Mouse (Mus musculus) bone marrow macrophage, adult 2 months (primary cell): ENCODE data around the gene Nacc2.

Experiments used
- CTCF ChIP-seq: IDR thresholded peaks from 2 replicates; pipeline ENCODE4 v1.5.1; 2012; ENCODE audit warnings: low read depth, mild to moderate bottlenecking, low read length, moderate library complexity
- POLR2A ChIP-seq: IDR thresholded peaks from 2 replicates; pipeline ENCODE4 v1.6.1; 2012; ENCODE audit warnings: mild to moderate bottlenecking, low read depth, low read length, borderline replicate concordance

- TF ChIP-seq CTCF: no peak
- TF ChIP-seq POLR2A: no peak
Observed at GRCm38 (mm10) chr2:26099260-26099659, 23.8 kb downstream of the Nacc2 start.
